Mouse (Mus musculus): ENCODE data around the gene Dusp16.

GRCm38 (mm10) chr6:134830776-134831175 is 38.4 kb upstream of the Dusp16 start:
- TF ChIP-seq MAFK (IDR thresholded peaks at IDR 0.05; ENCODE audit: insufficient read depth, low read depth, low read length) (no peak), ZNF384 (IDR thresholded peaks at IDR 0.05; ENCODE audit: low read depth, low read length) (no peak)

Measured in ES-E14 (cell line).